Mouse (Mus musculus) T-helper 2 cell (primary cell): ENCODE data around the gene Rfx2.

ENCODE experiments used
- in situ Hi-C: fragments of 300-600 bp; cut with MboI, MseI; formaldehyde crosslinking; loops from one replicate; pipeline ENCODE4 v1.15.1; 2025; ENCODE audit warnings: high pct_unique_total_duplicates

Rfx2 gene

GRCm38 (mm10) chr17:56833381-56833780, 2.6 kb upstream of the Rfx2 start:
- in situ Hi-C loops: no loop called here

DNA sequence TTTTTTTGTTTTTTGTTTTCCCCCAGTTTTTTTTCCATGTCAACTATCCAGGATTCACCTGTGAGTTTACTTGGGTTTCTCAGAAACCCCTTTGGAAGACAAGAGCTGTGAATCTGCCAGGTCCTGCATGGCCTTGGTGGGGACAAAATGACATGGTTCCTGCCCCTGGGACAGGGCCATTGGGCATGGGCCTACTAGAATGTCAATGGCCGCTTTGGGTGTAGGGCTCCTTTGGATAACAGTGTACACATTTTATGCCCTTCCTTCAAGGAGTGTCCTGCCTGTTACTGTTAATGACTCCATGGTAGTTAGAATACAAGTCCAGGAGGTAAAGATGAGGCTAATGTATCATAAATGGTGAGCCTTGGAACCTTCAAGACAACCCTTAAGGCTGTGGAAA, 2.1 kb upstream of the Rfx2 start:
- in situ Hi-C loops: no loop called here

- in situ Hi-C loops: no loop called here
These were observed 451 bp upstream of the Rfx2 start for GRCm38 (mm10) chr17:56831111-56831816.

- in situ Hi-C loops: no loop called here
These were observed 1.0 kb downstream of the Rfx2 start for GRCm38 (mm10) chr17:56829795-56830194.

DNA sequence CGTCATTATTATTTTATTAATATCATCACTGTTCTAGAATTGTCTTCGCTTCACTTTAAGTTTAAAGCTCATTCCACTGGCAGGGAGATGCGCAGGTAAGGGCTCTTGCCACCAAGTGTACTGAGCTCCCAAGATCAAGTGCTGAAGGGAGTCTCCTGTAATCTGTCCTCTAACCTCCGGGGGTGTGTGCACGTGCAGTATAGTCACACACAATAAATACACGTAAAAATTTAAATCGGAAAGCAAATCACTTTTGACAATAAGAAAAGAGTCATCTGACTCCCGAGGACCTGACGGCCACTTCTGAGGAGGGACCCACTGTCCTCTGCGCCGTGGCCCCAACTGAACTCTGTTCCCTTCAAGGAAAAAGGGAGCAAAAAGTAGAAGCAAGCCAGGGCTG, 1.6 kb downstream of the Rfx2 start:
- in situ Hi-C loops: no loop called here

- in situ Hi-C loops: no loop called here
These were observed 4.1 kb downstream of the Rfx2 start for GRCm38 (mm10) chr17:56826718-56827117.

DNA sequence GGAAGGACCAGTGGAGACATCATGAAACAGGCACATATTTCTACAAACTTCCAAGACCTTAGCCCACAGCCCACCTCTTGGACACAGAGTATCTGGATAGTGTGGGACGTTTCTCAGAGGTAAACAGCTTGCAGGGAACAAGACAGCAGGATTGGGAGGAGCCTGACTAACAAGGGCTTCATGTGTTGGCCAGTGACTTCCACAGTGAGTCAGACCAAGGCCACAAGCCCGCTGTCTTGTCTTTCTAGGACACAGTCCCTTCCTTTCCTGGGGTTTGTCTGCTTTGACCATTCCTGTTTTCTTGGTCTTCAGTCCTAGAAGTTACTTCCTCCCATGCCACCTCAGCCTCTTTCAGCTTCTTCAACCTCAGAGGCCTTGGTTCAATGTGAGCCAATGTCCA, 7.5 kb downstream of the Rfx2 start:
- in situ Hi-C loops: no loop called here

- in situ Hi-C loops: no loop called here
These were observed 8.4 kb downstream of the Rfx2 start for GRCm38 (mm10) chr17:56822380-56822779.

- in situ Hi-C loops: no loop called here
These were observed 11.1 kb downstream of the Rfx2 start for GRCm38 (mm10) chr17:56819694-56820111.

DNA sequence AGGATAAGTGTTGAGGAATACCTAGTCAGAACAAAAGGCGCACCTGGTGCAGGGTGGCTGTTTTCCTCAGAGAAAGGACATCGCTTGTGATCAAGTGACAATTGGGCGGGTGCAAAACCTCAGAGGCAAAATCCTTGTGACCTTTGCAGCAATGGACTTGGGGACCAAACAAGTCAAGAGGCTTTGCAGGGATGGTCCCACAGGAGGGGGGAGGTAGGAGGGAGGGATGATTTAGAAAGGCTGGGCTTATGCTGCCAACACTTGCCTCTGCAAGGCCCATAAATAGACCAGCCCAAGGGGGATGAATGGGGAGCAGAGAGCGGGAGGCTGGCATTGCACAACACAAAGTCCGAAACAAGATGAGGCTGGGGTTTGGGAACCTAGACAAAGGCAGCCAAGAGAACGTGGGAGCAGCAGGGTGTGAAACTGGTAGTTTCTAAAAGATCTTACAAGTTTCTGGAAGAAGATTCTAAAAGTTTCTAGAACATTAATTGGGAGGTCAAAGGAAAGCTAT, 11.7 kb downstream of the Rfx2 start:
- in situ Hi-C loops: no loop called here

DNA sequence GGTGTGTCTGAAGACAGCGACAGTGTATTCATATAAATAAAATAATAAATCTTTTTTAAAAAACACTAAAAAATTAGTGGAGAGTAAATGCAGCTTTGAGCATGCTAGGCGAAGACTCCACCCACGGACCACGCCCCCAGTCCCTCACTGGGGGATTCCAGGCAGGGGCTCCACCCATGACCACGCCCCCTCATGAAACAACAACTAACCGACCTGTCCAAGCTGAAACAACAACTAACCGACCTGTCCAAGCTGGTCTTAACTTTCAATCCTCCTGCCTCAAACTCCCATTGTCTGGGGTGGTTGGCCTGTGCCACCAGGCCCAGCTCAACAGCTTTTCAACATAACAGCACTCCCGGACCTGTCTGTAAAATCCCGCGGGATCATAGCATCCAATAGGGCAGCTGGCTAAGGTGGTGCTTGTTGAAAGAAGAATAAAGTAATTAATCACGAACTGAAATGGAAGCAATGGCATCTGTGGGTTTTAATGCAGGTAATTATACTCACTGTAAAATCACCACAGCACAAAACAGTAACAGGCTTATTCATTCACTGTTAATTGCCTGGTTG, 12.7 kb downstream of the Rfx2 start:
- in situ Hi-C loops: no loop called here

DNA sequence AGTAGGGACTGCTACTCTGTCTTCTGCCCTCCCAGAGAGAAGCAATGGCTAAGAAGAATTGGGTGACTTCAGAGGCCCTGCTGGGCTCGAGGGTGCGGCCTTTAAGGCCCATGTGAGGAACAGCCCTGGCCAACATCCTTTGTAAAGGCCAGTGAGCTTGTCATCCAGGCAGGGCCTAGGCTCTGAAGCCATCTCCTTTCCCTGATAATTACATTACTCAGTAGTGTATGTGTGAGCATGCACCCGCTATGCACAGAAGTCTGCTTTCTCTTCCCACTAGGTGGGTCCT, 15.8 kb downstream of the Rfx2 start:
- in situ Hi-C loops: no loop called here

GRCm38 (mm10) chr17:56814316-56815056, 16.3 kb downstream of the Rfx2 start:
- in situ Hi-C loops: no loop called here

DNA sequence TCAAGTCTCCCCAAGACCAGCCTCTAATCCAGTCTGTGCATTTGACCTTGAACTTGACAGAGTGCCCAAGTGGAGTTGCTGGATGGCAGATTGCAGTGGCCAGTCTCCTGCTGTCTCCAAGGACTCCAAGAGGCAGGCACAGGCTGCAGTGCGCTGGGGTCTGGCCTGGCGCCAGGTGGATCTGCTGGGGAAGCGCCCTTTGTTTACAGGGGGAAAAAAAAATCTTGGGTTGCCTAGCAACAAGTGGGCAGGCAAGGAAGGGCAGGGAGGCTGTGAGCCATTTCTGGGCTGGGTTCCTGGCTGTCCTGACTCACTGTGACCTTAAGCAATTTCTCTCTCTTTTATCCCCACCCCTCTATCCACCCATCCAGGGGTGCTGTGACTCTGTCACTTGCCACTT, 20.6 kb downstream of the Rfx2 start:
- in situ Hi-C loops: no loop called here

- in situ Hi-C loops: loop anchor here (5.0 kb wide), 1 partner anchor 69 kb away; the partner anchor contains the start of gene 1700061G19Rik
These were observed 22.3 kb downstream of the Rfx2 start for GRCm38 (mm10) chr17:56808518-56808917.

DNA sequence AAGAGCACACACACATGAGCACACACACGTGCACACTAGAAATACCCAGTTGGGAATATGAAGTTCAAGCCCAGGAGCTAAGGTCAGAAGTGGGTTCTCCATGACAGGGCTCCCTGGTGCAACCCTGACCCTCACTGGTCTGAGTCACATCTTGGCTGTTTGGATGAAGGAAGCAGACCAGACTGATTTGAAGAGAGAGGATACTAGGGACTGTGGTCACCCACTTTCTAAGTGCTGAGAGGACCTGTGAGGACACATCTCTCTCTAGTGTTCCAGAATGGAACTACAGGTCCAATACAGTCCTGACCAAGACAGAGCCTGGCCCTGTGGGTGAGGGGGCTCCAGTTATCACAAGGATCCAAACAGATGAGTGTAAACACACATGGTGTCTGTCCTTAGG, 25.0 kb downstream of the Rfx2 start:
- in situ Hi-C loops: loop anchor here (5.0 kb wide), 1 partner anchor 72 kb away; the partner anchor contains the start of gene 1700061G19Rik

DNA sequence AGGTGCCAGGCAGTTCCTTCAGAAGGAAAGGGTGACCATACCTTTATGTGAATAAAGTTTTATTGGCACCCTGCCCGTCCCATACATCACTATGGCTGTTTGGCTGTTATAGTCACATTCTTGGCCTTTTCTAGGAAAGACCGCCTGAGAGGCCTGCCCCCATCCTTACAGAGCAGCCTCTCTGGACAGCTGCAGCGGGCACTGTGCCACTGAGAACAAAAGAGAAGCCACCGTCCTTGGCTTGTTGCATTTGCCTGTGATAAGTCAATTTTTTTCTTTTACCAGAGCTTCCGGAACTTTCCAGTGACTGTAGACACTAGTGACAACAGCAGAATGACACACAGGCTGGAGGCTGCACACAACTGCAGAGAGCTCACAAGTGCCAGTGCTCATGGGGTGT, 25.9 kb downstream of the Rfx2 start:
- in situ Hi-C loops: loop anchor here (5.0 kb wide), 1 partner anchor 72 kb away; the partner anchor contains the start of gene 1700061G19Rik

GRCm38 (mm10) chr17:56802065-56802464, 28.7 kb downstream of the Rfx2 start:
- in situ Hi-C loops: no loop called here

DNA sequence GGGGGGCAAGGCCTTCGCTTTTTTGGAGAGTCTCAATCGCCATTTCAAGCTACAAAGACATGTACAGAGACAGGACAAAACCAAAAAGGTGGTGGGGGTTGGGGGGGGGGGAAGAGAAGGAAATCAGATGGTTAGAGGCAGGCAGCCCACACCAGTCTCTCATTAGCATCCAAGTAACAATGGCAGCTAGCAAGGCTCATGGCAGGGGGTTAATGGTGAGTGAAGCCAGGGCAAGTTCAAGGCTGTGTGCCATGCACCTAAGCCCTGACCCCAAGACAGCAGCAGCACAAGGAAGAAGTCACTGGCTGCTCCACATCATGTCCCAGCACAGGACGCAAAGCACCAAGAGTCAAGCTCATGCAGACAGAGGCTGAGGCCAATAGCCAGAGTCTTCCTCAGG, 31.5 kb downstream of the Rfx2 start:
- in situ Hi-C loops: no loop called here

DNA sequence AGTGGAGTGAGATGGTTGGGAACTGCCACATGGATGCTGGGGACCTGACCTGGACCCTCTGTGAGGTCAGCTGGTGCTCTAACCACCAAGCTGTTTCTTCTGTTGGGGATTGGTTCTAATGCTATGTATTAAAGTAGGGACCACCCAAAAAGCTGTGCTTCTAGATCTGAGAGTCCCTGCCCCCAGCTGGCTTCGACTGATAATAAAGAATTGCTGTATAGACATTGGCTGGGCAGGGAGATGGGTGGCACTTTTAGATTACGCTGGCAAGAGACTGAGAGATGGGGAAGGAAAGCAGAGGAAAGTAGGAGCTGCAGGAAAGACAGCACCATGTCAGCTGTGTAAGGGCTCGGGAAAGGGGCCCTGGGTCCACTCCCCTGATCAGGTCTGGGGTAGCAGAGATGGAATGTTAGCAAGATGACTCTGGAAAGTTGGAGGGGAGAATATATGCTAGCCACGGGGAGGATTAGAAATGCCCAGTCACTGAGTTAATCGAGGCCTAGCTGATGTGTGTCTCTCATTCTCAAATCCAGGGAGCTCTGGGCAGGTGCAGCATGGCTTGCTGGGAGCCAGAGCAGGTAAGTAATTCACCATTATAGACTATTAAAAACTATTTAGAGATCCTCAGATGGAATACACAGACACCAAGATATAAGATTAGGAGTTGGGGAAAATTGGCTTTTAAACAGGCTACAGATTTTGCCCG, 37.0 kb downstream of the Rfx2 start:
- in situ Hi-C loops: no loop called here

GRCm38 (mm10) chr17:56792588-56792987, 38.2 kb downstream of the Rfx2 start:
- in situ Hi-C loops: no loop called here

DNA sequence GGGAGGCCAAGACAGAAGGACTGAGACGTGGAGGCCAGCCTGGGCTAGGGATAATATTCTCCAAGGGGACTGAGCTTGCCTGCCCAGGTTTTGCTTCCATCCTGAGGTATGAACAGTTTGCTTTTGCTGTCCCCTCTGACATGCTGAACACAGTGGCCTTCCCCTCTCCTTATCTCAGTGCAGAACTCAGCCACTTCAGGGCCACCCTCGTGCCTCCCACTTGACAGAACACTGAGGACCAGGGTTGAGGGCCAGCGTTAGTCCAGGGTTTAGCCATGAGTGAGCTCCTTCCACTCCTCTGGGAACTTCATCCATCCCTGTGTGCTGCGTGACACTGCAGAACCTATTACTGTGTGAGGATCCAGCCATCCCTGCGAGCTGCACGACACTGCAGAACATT, 41.5 kb downstream of the Rfx2 start:
- in situ Hi-C loops: no loop called here
